Mouse (Mus musculus) heart, embryonic 14.5 days (tissue): Measurements from ENCODE around the gene Ece1. TPM values are rescaled to one million over a fixed set of nuclear protein-coding genes. Genes with fewer than 3 reads are reported as not detected.

Experiments used
- ATAC-seq: fragments of 200-750 bp; cut with Nextera tagmentation; 2 replicates; pipeline ENCODE4 v1.8.0; 2017; ENCODE audit warnings: low read depth, moderate TSS enrichment; ENCODE audit not compliant: insufficient number of reproducible peaks, insufficient read depth, low FRiP score
- H3K27ac ChIP-seq, 2 experiments: fragments of 200-500 bp in 1 of 2; fragments of 300-500 bp in 1 of 2; sonication (generic) in 1 of 2; replicated peaks in 1 of 2; 2 replicates each; pipeline ENCODE4 v1.5.1; 2012 to 2014; ENCODE audit warnings: low read depth in 2 of 2, low read length in 2 of 2, control low read depth in 1 of 2, mild to moderate bottlenecking in 1 of 2, mixed read lengths in 1 of 2; ENCODE audit not compliant: control insufficient read depth in 1 of 2, insufficient read depth in 1 of 2
- H3K27me3 ChIP-seq: fragments of 300-500 bp; sonication (generic); 2 replicates; pipeline ENCODE4 v1.6.1; 2014; ENCODE audit warnings: mild to moderate bottlenecking, low read length, control low read depth; ENCODE audit not compliant: control insufficient read depth, insufficient read depth
- H3K36me3 ChIP-seq: fragments of 300-500 bp; sonication (generic); 2 replicates; pipeline ENCODE4 v1.6.1; 2014; ENCODE audit warnings: mild to moderate bottlenecking, control low read depth, low read length, mixed read lengths; ENCODE audit not compliant: control insufficient read depth, insufficient read depth
- H3K4me1 ChIP-seq, 2 experiments: fragments of 200-500 bp in 1 of 2; fragments of 300-500 bp in 1 of 2; sonication (generic) in 1 of 2; 2 replicates each; pipeline ENCODE4 v1.6.1; 2012 to 2014; ENCODE audit warnings: low read length in 2 of 2, control low read depth in 1 of 2, mixed read lengths in 1 of 2; ENCODE audit not compliant: control insufficient read depth in 2 of 2, insufficient read depth in 2 of 2
- H3K4me2 ChIP-seq: fragments of 300-500 bp; sonication (generic); 2 replicates; pipeline ENCODE4 v1.6.1; 2014; ENCODE audit warnings: mild to moderate bottlenecking, low read length
- H3K4me3 ChIP-seq, 2 experiments: fragments of 200-500 bp in 1 of 2; fragments of 300-500 bp in 1 of 2; sonication (generic) in 1 of 2; 2 replicates each; pipeline ENCODE4 v1.5.1; 2012 to 2014; ENCODE audit warnings: low read length in 2 of 2, mild to moderate bottlenecking in 2 of 2, control low read depth in 1 of 2, low read depth in 1 of 2, moderate library complexity in 1 of 2; ENCODE audit not compliant: control insufficient read depth in 1 of 2, insufficient read depth in 1 of 2
- H3K9ac ChIP-seq: fragments of 300-500 bp; sonication (generic); 2 replicates; pipeline ENCODE4 v1.6.1; 2014; ENCODE audit warnings: mild to moderate bottlenecking, low read length
- H3K9me3 ChIP-seq: fragments of 300-500 bp; sonication (generic); 2 replicates; pipeline ENCODE4 v1.6.1; 2016; ENCODE audit warnings: low read length, control low read depth; ENCODE audit not compliant: control insufficient read depth
- WGBS: fragments of 180-500 bp; shearing (Covaris S2); extraction: QIAGEN DNeasy Blood & Tissue Kit; methylation state at CpG from one replicate; pipeline ENCODE4 v1.1.7; 2014; 5-methylcytosine and 5-hydroxymethylcytosine counted together
- polyA plus RNA-seq: library from polyadenylated mRNA; unstranded; fragments of >200 nt; fragmentation: Nextera tagmentation; extraction: Ambion mirVana; gene quantifications from 2 replicates; pipeline ENCODE4 v1.2.1, GENCODE M21; 2014

The Ece1 gene
- polyA plus RNA-seq, 1 experiment from 2014 or later: 92.8 TPM

- Histone ChIP-seq H3K4me3 (no peak overlapping the region), H3K27me3 (no peaks in the 10 kb centered on the region), H3K36me3 (peaks cover 41% of the 10 kb centered on the region), H3K4me2 (peak overlapping the region; percentile 38), H3K9me3 (no peaks in the 10 kb centered on the region), H3K9ac (peak overlapping the region; percentile 40), H3K4me1 (peaks cover 58 to 68% of the 10 kb centered on the region in 2 experiments), H3K27ac (peak overlapping the region; percentile 85 to 92)
- ATAC-seq: peak; percentile 83
- 3% methylated on average over 18 of the region's 18 CpGs for WGBS
Measured at GRCm38 (mm10) chr4:137931009-137931757, 69.1 kb downstream of the Ece1 start.

- 66% methylated on average over 6 of the region's 6 CpGs for WGBS
- no peak overlapping the region for H3K4me3 ChIP-seq
- H3K27me3 ChIP-seq: no peaks in the 10 kb centered on the region
- H3K4me2 ChIP-seq: no peak overlapping the region
- no peak for ATAC-seq
- H3K27ac ChIP-seq: peak overlapping the region in 1 of 2 experiments; percentile 92; a peak in 2 of 4 replicates
- H3K4me1 ChIP-seq: peaks cover 47 to 56% of the 10 kb centered on the region in 2 experiments
- peaks cover 42% of the 10 kb centered on the region for H3K36me3 ChIP-seq
- no peaks in the 10 kb centered on the region for H3K9me3 ChIP-seq
- H3K9ac ChIP-seq: peak overlapping the region; percentile 40
Measured at GRCm38 (mm10) chr4:137932554-137933178, 70.6 kb downstream of the Ece1 start.

- peaks cover 41 to 50% of the 10 kb centered on the region in 2 experiments for H3K4me1 ChIP-seq
- H3K9ac ChIP-seq: no peak overlapping the region
- ATAC-seq: no peak
- 22% methylated on average over 5 of the region's 5 CpGs for WGBS
- H3K27me3 ChIP-seq: no peaks in the 10 kb centered on the region
- H3K4me2 ChIP-seq: no peak overlapping the region
- H3K36me3 ChIP-seq: peaks cover 43% of the 10 kb centered on the region
- H3K27ac ChIP-seq: peak overlapping the region; percentile 30 to 92; a peak in 3 of 4 replicates
- H3K9me3 ChIP-seq: no peaks in the 10 kb centered on the region
- no peak overlapping the region for H3K4me3 ChIP-seq
Measured at GRCm38 (mm10) chr4:137933328-137933727, 71.3 kb downstream of the Ece1 start.

- H3K4me1 ChIP-seq: peaks cover 20 to 22% of the 10 kb centered on the region in 2 experiments
- 87% methylated on average over 4 of the region's 4 CpGs for WGBS
- no peak overlapping the region for H3K4me3 ChIP-seq
- H3K27ac ChIP-seq: no peak overlapping the region
- no peaks in the 10 kb centered on the region for H3K27me3 ChIP-seq
- no peak overlapping the region for H3K4me2 ChIP-seq
- peaks cover 65% of the 10 kb centered on the region for H3K36me3 ChIP-seq
- H3K9ac ChIP-seq: no peak overlapping the region
- no peak for ATAC-seq
- no peaks in the 10 kb centered on the region for H3K9me3 ChIP-seq
Measured at GRCm38 (mm10) chr4:137936134-137936533, 74.1 kb downstream of the Ece1 start.

- no peak overlapping the region for H3K9ac ChIP-seq
- H3K36me3 ChIP-seq: peaks cover 89% of the 10 kb centered on the region
- H3K9me3 ChIP-seq: no peaks in the 10 kb centered on the region
- WGBS: 94% methylated on average over 10 of the region's 10 CpGs
- H3K27ac ChIP-seq: no peak overlapping the region
- 0 out of 4 replicates have a peak, but pooled peaks cover 0 to 4% of the 10 kb centered on the region in 2 experiments for H3K4me1 ChIP-seq
- H3K4me2 ChIP-seq: no peak overlapping the region
- H3K27me3 ChIP-seq: no peaks in the 10 kb centered on the region
- no peak overlapping the region for H3K4me3 ChIP-seq
- ATAC-seq: no peak
Measured at GRCm38 (mm10) chr4:137940061-137940460, 78.0 kb downstream of the Ece1 start.

- Histone ChIP-seq H3K4me1 (0 out of 4 replicates have a peak, but pooled peaks cover 0 to 4% of the 10 kb centered on the region in 2 experiments), H3K4me2 (no peak overlapping the region), H3K27me3 (no peaks in the 10 kb centered on the region), H3K4me3 (no peak overlapping the region), H3K9me3 (no peaks in the 10 kb centered on the region), H3K9ac (no peak overlapping the region), H3K27ac (no peak overlapping the region), H3K36me3 (peaks cover 94% of the 10 kb centered on the region)
- WGBS: 93% methylated on average over 12 of the region's 12 CpGs
- ATAC-seq: no peak
Measured at GRCm38 (mm10) chr4:137941131-137941844, 79.3 kb downstream of the Ece1 start.

- ATAC-seq: no peak
- H3K27me3 ChIP-seq: no peaks in the 10 kb centered on the region
- 0 out of 4 replicates have a peak, but pooled peaks cover 0 to 4% of the 10 kb centered on the region in 2 experiments for H3K4me1 ChIP-seq
- H3K4me2 ChIP-seq: no peak overlapping the region
- H3K27ac ChIP-seq: no peak overlapping the region
- peaks cover 87% of the 10 kb centered on the region for H3K36me3 ChIP-seq
- no peak overlapping the region for H3K9ac ChIP-seq
- no peaks in the 10 kb centered on the region for H3K9me3 ChIP-seq
- H3K4me3 ChIP-seq: no peak overlapping the region
- 69% methylated on average over 17 of the region's 17 CpGs for WGBS
Measured at GRCm38 (mm10) chr4:137941871-137942781, 80.1 kb downstream of the Ece1 start.
